Mouse (Mus musculus) embryonic facial prominence, embryonic 11.5 days (tissue): ENCODE measurements around the gene Iqgap1. TPM values are rescaled to one million over a fixed set of nuclear protein-coding genes. Genes with fewer than 3 reads are reported as not detected.
"Not testable (repeated sequence)": the region's sequence is repeated elsewhere in the genome, so short reads cannot be mapped to it uniquely, and the experiment has no call there.

Source experiments
- ATAC-seq: fragments of 200-750 bp; cut with Nextera tagmentation; replicated peaks from 2 replicates; pipeline ENCODE4 v1.8.0; 2017; ENCODE audit warnings: low read depth; ENCODE audit not compliant: insufficient number of reproducible peaks, low FRiP score, low TSS enrichment
- DNase-seq: peaks from one replicate; pipeline ENCODE4 v3.0.0-alpha.2; 2015; ENCODE audit warnings: low spot score
- H3K27ac ChIP-seq: fragments of 300-500 bp; sonication (generic); replicated peaks from 2 replicates; pipeline ENCODE4 v1.5.1; 2014; ENCODE audit warnings: mild to moderate bottlenecking, low read depth, low read length, control low read depth
- H3K27me3 ChIP-seq: fragments of 300-500 bp; sonication (generic); 2 replicates; pipeline ENCODE4 v1.6.1; 2014; ENCODE audit warnings: mild to moderate bottlenecking, low read length, moderate library complexity, mixed read lengths; ENCODE audit not compliant: control insufficient read depth, insufficient read depth
- H3K36me3 ChIP-seq: fragments of 300-500 bp; sonication (generic); replicated peaks from 2 replicates; pipeline ENCODE4 v1.6.1; 2014; ENCODE audit warnings: low read depth, mild to moderate bottlenecking, low read length, moderate library complexity, mixed read lengths; ENCODE audit not compliant: control insufficient read depth, insufficient read depth
- H3K4me1 ChIP-seq: fragments of 300-500 bp; sonication (generic); 2 replicates; pipeline ENCODE4 v1.6.1; 2014; ENCODE audit warnings: low read length, mixed read lengths; ENCODE audit not compliant: control insufficient read depth, insufficient read depth
- H3K4me2 ChIP-seq: fragments of 300-500 bp; sonication (generic); 2 replicates; pipeline ENCODE4 v1.6.1; 2014; ENCODE audit warnings: low read depth, mild to moderate bottlenecking, control low read depth, low read length, moderate library complexity
- H3K4me3 ChIP-seq: fragments of 300-500 bp; sonication (generic); 2 replicates; pipeline ENCODE4 v1.5.1; 2014; ENCODE audit warnings: low read depth, low read length, control low read depth
- H3K9ac ChIP-seq: fragments of 300-500 bp; sonication (generic); replicated peaks from 2 replicates; pipeline ENCODE4 v1.6.1; 2014; ENCODE audit warnings: mild to moderate bottlenecking, control low read depth, low read length
- H3K9me3 ChIP-seq: fragments of 300-500 bp; sonication (generic); replicated peaks from 2 replicates; pipeline ENCODE4 v1.6.1; 2016; ENCODE audit warnings: mild to moderate bottlenecking, low read length, inconsistent platforms, mixed read lengths; ENCODE audit not compliant: control insufficient read depth
- WGBS: fragments of 180-500 bp; shearing (Covaris S2); extraction: QIAGEN DNeasy Blood & Tissue Kit; methylation state at CpG from one replicate; pipeline ENCODE4 v1.1.7; 2014; 5-methylcytosine and 5-hydroxymethylcytosine counted together
- polyA plus RNA-seq: library from polyadenylated mRNA; unstranded; fragments of >200 nt; fragmentation: Nextera tagmentation; extraction: Ambion mirVana; gene quantifications from 2 replicates; pipeline ENCODE4 v1.2.1, GENCODE M21; 2014

Iqgap1 gene
- polyA plus RNA-seq, 1 experiment from 2014 or later: 30.4 TPM

DNA sequence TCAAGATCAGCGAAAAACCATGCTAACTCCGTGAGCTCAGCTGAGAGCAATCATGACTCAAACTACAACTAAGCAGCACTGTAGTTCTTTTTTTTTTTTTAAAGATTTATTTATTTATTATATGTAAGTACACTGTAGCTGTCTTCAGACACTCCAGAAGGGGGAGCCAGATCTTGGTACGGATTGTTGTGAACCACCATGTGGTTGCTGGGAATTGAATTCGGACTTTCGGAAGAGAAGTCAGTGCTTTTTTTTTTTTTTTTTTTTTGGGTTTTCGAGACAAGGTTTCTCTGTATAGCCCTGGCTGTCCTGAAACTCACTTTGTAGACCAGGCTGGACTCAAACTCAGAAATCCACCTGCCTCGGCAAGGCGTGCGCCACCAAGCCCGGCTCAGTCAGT is 76.7 kb downstream of the Iqgap1 start:
- H3K4me1 ChIP-seq, ATAC-seq, H3K36me3 ChIP-seq, DNase-seq, H3K9me3 ChIP-seq, H3K27me3 ChIP-seq, H3K27ac ChIP-seq, H3K4me3 ChIP-seq, H3K4me2 ChIP-seq, H3K9ac ChIP-seq: not testable (repeated sequence)
- 94% methylated on average over 9 of the region's 10 CpGs for WGBS

DNA sequence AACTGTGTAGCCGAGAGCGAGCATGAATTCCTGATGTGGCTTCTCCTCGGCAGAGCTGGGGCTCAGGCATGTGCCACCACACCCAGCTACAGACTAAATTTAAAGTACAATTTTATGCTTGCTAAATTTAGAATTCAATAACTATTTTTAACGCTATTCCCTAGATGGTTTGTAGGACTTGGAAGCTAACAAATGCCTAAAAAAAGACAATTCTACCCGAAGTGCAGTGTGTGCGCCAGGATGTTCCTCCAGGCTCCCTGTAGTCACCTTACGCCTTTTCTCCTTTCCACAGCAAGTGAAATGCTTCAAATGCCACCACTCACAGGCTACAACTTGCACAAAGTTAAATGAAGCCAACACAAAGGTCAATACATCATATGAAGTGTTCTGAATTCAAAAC is 78.4 kb downstream of the Iqgap1 start:
- no peaks in the 10 kb centered on the region for H3K27me3 ChIP-seq
- no peak overlapping the region for H3K9ac ChIP-seq
- H3K36me3 ChIP-seq: no peaks in the 10 kb centered on the region; the same call in 1 of the 2 replicates
- H3K27ac ChIP-seq: no peak overlapping the region
- H3K4me2 ChIP-seq: no peak overlapping the region
- 82% methylated on average over 7 of the region's 7 CpGs for WGBS
- no peak overlapping the region for H3K4me3 ChIP-seq
- H3K9me3 ChIP-seq: no peaks in the 10 kb centered on the region
- ATAC-seq: no peak
- H3K4me1 ChIP-seq: peaks cover 2% of the 10 kb centered on the region; the same call in 1 of the 2 replicates
- DNase-seq: no peak

DNA sequence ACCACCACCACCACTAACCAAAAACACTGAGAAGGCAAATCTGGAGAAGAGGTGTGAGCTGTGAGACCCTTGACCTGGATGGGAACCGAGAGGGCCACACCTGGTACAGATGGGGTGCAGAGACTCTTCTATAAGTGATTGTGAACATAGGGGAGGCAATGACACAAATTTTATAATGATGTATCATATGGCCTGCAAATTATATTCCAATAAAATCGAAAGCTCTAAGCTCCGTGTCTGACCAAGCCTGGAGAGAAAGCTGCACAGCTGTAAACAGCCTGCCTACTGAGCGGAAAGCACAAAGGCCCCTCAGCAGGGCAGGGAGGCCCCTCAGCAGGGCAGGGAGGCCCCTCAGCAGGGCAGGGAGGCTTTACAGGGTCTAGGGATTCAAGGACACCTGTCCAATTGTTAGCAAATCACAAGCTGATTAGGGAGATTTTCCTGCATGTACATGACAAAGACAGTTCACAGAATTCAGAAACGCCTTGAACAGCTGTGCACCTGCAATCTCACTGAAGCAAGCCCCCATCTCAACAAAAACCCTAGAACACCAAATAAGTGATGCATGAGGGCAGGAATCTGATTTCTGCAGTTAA is 79.5 kb downstream of the Iqgap1 start:
- peaks cover 2% of the 10 kb centered on the region; the same call in 1 of the 2 replicates for H3K4me1 ChIP-seq
- no peaks in the 10 kb centered on the region; the same call in 1 of the 2 replicates for H3K36me3 ChIP-seq
- no peak overlapping the region for H3K4me3 ChIP-seq
- DNase-seq: peak; percentile 6
- WGBS: 20% methylated on average over 5 of the region's 5 CpGs
- no peaks in the 10 kb centered on the region for H3K27me3 ChIP-seq
- no peak overlapping the region for H3K27ac ChIP-seq
- no peak for ATAC-seq
- no peak overlapping the region for H3K4me2 ChIP-seq
- H3K9me3 ChIP-seq: no peaks in the 10 kb centered on the region
- H3K9ac ChIP-seq: 0 out of 2 replicates have a peak overlapping the region, but pooled peaks have one; percentile 18

DNA sequence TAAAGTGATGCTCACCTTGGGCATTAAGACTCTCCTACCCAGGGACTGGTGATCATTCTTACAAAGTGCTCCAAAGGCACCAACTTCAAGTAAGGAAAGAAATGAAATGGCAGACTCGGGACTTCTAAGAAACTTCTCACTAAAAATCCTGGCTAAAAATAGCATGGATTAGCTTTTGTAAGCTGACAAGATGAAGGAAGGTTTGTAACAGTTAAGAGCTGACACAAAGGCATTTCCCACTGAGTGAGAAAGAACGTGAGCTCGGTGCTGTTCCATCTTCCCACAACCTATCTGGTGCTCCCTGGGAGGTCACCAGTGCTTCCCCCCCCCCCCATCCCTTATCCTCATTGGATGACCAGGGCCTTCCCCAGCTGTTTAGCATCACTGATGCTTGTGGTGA is 80.0 kb downstream of the Iqgap1 start:
- H3K9ac ChIP-seq: no peak overlapping the region; the same call in 1 of the 2 replicates
- H3K9me3 ChIP-seq: no peaks in the 10 kb centered on the region
- no peak overlapping the region for H3K27ac ChIP-seq
- H3K36me3 ChIP-seq: no peaks in the 10 kb centered on the region; the same call in 1 of the 2 replicates
- DNase-seq: no peak
- no peak overlapping the region for H3K4me3 ChIP-seq
- H3K27me3 ChIP-seq: no peaks in the 10 kb centered on the region
- peaks cover 2% of the 10 kb centered on the region; the same call in 1 of the 2 replicates for H3K4me1 ChIP-seq
- WGBS: 7% methylated on average over 3 of the region's 3 CpGs
- no peak for ATAC-seq
- no peak overlapping the region for H3K4me2 ChIP-seq

DNA sequence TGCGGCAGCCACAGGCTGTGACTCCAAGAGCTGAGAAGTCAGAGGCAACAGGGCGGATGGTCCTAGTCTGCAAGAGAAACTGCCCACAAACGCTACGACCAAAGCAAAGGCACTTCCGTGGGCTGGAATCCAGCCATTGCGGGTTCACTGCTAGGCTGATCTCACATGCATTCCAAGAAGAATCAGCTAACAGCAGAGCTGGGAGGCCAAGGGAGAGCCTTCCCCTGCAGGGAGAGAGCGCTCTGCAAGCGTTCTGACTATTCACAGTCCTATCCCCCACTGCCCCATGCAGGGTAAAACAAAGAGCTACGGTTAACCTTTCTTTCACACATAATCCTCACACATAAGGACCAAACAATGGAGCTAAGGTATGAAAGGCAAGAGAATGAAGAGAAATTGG is 80.5 kb downstream of the Iqgap1 start:
- no peak overlapping the region for H3K9ac ChIP-seq
- H3K27ac ChIP-seq: no peak overlapping the region
- ATAC-seq: no peak
- no peaks in the 10 kb centered on the region; the same call in 1 of the 2 replicates for H3K36me3 ChIP-seq
- H3K4me2 ChIP-seq: no peak overlapping the region
- WGBS: 24% methylated on average over 9 of the region's 9 CpGs
- DNase-seq: peak; percentile 30
- no peaks in the 10 kb centered on the region for H3K27me3 ChIP-seq
- no peak overlapping the region for H3K4me3 ChIP-seq
- peaks cover 2% of the 10 kb centered on the region; the same call in 1 of the 2 replicates for H3K4me1 ChIP-seq
- no peaks in the 10 kb centered on the region for H3K9me3 ChIP-seq

DNA sequence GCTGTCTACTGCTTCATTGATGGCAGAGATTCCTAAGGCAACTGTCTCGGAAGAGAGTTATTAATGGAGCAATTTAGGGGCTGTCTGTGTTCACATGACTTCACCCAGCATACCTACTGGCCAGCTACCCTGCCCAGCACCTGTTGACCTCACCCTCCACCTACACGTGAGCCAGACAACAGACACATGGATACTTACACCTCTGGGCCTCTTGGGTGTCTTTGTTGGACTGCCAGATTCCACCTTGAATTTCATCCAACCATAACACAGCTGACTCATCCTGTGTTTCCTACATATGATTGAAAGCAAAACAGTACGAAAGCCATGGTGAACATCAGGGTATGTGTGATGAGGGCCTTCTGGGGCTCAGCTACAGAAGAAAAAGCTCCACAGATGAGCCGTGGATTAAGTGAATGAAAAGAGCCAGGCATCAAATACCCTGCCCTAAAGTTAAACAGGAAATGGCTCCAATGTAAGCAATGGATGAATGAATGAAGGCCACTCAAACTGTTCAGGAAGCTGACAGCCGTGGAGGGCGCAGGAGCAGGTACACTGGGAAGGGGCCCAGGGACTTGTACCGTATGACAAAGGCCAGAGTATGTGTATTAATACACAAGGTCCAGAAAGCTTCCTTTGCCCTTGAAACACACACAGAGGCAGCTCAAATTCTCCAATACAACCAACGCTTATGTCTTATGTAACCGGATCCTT is 81.7 kb downstream of the Iqgap1 start:
- Histone ChIP-seq H3K4me2 (no peak overlapping the region), H3K4me3 (no peak overlapping the region), H3K9me3 (no peaks in the 10 kb centered on the region), H3K36me3 (peaks cover 2% of the 10 kb centered on the region; the same call in 1 of the 2 replicates), H3K4me1 (peaks cover 2% of the 10 kb centered on the region; the same call in 1 of the 2 replicates), H3K9ac (no peak overlapping the region; the same call in 1 of the 2 replicates), H3K27ac (0 out of 2 replicates have a peak overlapping the region, but pooled peaks have one; percentile 4), H3K27me3 (no peaks in the 10 kb centered on the region)
- no peak for ATAC-seq
- WGBS: 61% methylated on average over 9 of the region's 9 CpGs
- peak; percentile 25 for DNase-seq

DNA sequence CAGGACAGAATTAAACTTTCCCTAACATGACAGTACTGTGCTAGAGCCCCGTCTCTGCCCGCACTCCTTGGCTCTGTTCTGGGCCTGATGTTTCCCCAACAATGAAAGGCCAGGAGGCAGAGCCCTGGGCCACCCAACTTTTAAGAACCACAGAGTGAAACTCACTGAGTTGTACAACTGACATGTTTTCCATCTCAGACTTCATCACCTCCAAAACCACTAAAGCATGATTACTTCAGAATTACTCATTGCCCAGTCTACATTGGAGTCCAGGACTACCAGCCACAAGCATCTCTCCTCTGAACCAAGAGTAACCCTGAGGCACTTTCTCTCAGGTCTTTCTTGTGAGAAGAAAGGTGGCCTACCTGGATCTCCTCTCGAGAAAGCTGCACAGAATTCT is 83.1 kb downstream of the Iqgap1 start:
- 93% methylated on average over 3 of the region's 3 CpGs for WGBS
- Histone ChIP-seq H3K9me3 (no peaks in the 10 kb centered on the region), H3K27ac (no peak overlapping the region), H3K4me2 (no peak overlapping the region), H3K9ac (no peak overlapping the region), H3K36me3 (0 out of 2 replicates have a peak, but pooled peaks cover 2% of the 10 kb centered on the region), H3K4me3 (no peak overlapping the region), H3K4me1 (peaks cover 2% of the 10 kb centered on the region; the same call in 1 of the 2 replicates), H3K27me3 (no peaks in the 10 kb centered on the region)
- no peak for ATAC-seq
- no peak for DNase-seq

DNA sequence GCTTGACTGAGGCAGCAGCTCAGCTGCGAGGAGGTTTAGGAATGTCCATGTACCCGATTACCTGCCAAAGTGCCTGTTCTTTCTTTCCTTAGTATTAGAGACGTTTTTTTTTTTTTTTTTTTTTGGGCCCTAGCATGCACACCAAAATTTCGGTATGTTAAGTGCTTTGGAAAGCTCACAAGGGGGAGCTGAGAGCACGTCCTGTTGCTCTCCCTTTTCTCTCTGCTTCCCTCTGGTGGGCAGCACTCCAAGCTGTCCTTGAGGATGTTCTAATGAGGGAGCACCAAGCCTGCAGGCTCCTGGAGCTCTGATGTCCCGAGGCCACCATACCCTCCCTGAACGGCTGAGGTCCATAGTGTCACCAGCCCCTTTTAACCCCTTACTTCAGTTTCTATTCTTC is 84.8 kb downstream of the Iqgap1 start:
- WGBS: 32% methylated on average over 7 of the region's 7 CpGs
- ATAC-seq (no peak), DNase-seq (peak; percentile 73)
- Histone ChIP-seq H3K4me1 (no peaks in the 10 kb centered on the region; the same call in 1 of the 2 replicates), H3K27me3 (no peaks in the 10 kb centered on the region), H3K36me3 (0 out of 2 replicates have a peak, but pooled peaks cover 2% of the 10 kb centered on the region), H3K9ac (no peak overlapping the region), H3K27ac (no peak overlapping the region), H3K4me2 (no peak overlapping the region), H3K9me3 (no peaks in the 10 kb centered on the region), H3K4me3 (no peak overlapping the region)
